Mouse (Mus musculus) lung, embryonic 16.5 days (tissue): ENCODE results near the gene Ubr2. TPM values are rescaled to one million over a fixed set of nuclear protein-coding genes. Genes with fewer than 3 reads are reported as not detected.

Experiments used
- ATAC-seq: fragments of 200-750 bp; cut with Nextera tagmentation; 2 replicates; pipeline ENCODE4 v1.8.0; 2017; ENCODE audit warnings: low read depth, mild to moderate bottlenecking, moderate library complexity
- H3K27ac ChIP-seq: fragments of 300-500 bp; sonication (generic); 2 replicates; pipeline ENCODE4 v1.5.1; 2014; ENCODE audit warnings: mild to moderate bottlenecking, control low read depth, low read length
- H3K27me3 ChIP-seq: fragments of 300-500 bp; sonication (generic); 2 replicates; pipeline ENCODE4 v1.6.1; 2014; ENCODE audit warnings: low read depth, low read length, mixed read lengths; ENCODE audit not compliant: control insufficient read depth, insufficient read depth
- H3K36me3 ChIP-seq: fragments of 300-500 bp; sonication (generic); 2 replicates; pipeline ENCODE4 v1.6.1; 2014; ENCODE audit warnings: low read length; ENCODE audit not compliant: control insufficient read depth, insufficient read depth
- H3K4me1 ChIP-seq: fragments of 300-500 bp; sonication (generic); replicated peaks from 2 replicates; pipeline ENCODE4 v1.6.1; 2014; ENCODE audit warnings: low read length, mixed read lengths; ENCODE audit not compliant: control insufficient read depth, insufficient read depth
- H3K4me2 ChIP-seq: fragments of 300-500 bp; sonication (generic); 2 replicates; pipeline ENCODE4 v1.6.1; 2014; ENCODE audit warnings: low read depth, low read length, control low read depth
- H3K4me3 ChIP-seq: fragments of 300-500 bp; sonication (generic); 2 replicates; pipeline ENCODE4 v1.5.1; 2014; ENCODE audit warnings: mild to moderate bottlenecking, low read length, control low read depth
- H3K9ac ChIP-seq: fragments of 300-500 bp; sonication (generic); 2 replicates; pipeline ENCODE4 v1.6.1; 2014; ENCODE audit warnings: low read length, control low read depth
- H3K9me3 ChIP-seq: fragments of 300-500 bp; sonication (generic); 2 replicates; pipeline ENCODE4 v1.6.1; 2016; ENCODE audit warnings: low read length; ENCODE audit not compliant: control insufficient read depth
- WGBS: fragments of 180-500 bp; shearing (Covaris S2); extraction: QIAGEN DNeasy Blood & Tissue Kit; methylation state at CpG from one replicate; pipeline ENCODE4 v1.1.7; 2014; 5-methylcytosine and 5-hydroxymethylcytosine counted together
- polyA plus RNA-seq: library from polyadenylated mRNA; unstranded; fragments of >200 nt; fragmentation: Nextera tagmentation; extraction: Ambion mirVana; gene quantifications from 2 replicates; pipeline ENCODE4 v1.2.1, GENCODE M21; 2015

Ubr2 gene
- polyA plus RNA-seq = 15.2 and 16.1 TPM in 2 replicates

GRCm38 (mm10) chr17:47009898-47010721 lies at the start of gene Ubr2:
Ubr2 (minus strand) TSS chr17:47010556.
- peaks cover 3% of the 10 kb centered on the region; the same call in 1 of the 2 replicates for H3K36me3 ChIP-seq
- peak within 1 kb of the TSS; percentile 98 for H3K4me3 ChIP-seq
- peaks cover 16% of the 10 kb centered on the region for H3K4me1 ChIP-seq
- peak; percentile 98 for ATAC-seq
- H3K4me2 ChIP-seq = peak within 1 kb of the TSS; percentile 83
- WGBS = under 1% methylated on average over 77 of the region's 77 CpGs
- peak within 1 kb of the TSS; percentile 99 for H3K9ac ChIP-seq
- H3K9me3 ChIP-seq = no peaks in the 10 kb centered on the region
- H3K27me3 ChIP-seq = no peaks in the 10 kb centered on the region; the same call in 1 of the 2 replicates
- peak within 1 kb of the TSS; percentile 97 for H3K27ac ChIP-seq

GRCm38 (mm10) chr17:47059836-47060360 lies 49.5 kb upstream of the Ubr2 start:
- H3K4me1 ChIP-seq = peaks cover 10% of the 10 kb centered on the region
- peak overlapping the region; percentile 86 for H3K27ac ChIP-seq
- ATAC-seq = peak; percentile 94
- no peak overlapping the region; the same call in 1 of the 2 replicates for H3K4me3 ChIP-seq
- no peaks in the 10 kb centered on the region for H3K27me3 ChIP-seq
- peaks cover 3% of the 10 kb centered on the region for H3K9me3 ChIP-seq
- H3K4me2 ChIP-seq = peak overlapping the region; percentile 4; the same call in 1 of the 2 replicates
- no peak overlapping the region for H3K9ac ChIP-seq
- 5% methylated on average over 12 of the region's 12 CpGs for WGBS
- no peaks in the 10 kb centered on the region for H3K36me3 ChIP-seq

GRCm38 (mm10) chr17:47057966-47058365 lies 47.6 kb upstream of the Ubr2 start:
- no peak overlapping the region for H3K4me3 ChIP-seq
- peaks cover 3% of the 10 kb centered on the region for H3K9me3 ChIP-seq
- peaks cover 10% of the 10 kb centered on the region for H3K4me1 ChIP-seq
- H3K27ac ChIP-seq = no peak overlapping the region
- ATAC-seq = no peak
- H3K27me3 ChIP-seq = no peaks in the 10 kb centered on the region
- WGBS = 98% methylated on average over 4 of the region's 4 CpGs
- no peaks in the 10 kb centered on the region for H3K36me3 ChIP-seq
- no peak overlapping the region for H3K9ac ChIP-seq
- H3K4me2 ChIP-seq = no peak overlapping the region

- no peaks in the 10 kb centered on the region for H3K27me3 ChIP-seq
- H3K36me3 ChIP-seq = no peaks in the 10 kb centered on the region
- no peak overlapping the region for H3K27ac ChIP-seq
- WGBS = 65% methylated on average over 6 of the region's 6 CpGs
- no peak overlapping the region for H3K4me3 ChIP-seq
- no peak for ATAC-seq
- no peak overlapping the region for H3K9ac ChIP-seq
- peaks cover 3% of the 10 kb centered on the region for H3K9me3 ChIP-seq
- peaks cover 10% of the 10 kb centered on the region for H3K4me1 ChIP-seq
- H3K4me2 ChIP-seq = no peak overlapping the region
Measured at GRCm38 (mm10) chr17:47056476-47056875, 46.1 kb upstream of the Ubr2 start.

GRCm38 (mm10) chr17:47055121-47055520 lies 44.8 kb upstream of the Ubr2 start:
- Histone ChIP-seq H3K9me3 (peaks cover 3% of the 10 kb centered on the region), H3K4me1 (peaks cover 7% of the 10 kb centered on the region), H3K36me3 (no peaks in the 10 kb centered on the region), H3K4me2 (no peak overlapping the region), H3K9ac (no peak overlapping the region), H3K27me3 (no peaks in the 10 kb centered on the region), H3K4me3 (no peak overlapping the region), H3K27ac (peak overlapping the region; percentile 10)
- peak; percentile 37; the same call in 1 of the 2 replicates for ATAC-seq
- 54% methylated on average over 7 of the region's 7 CpGs for WGBS

GRCm38 (mm10) chr17:47054613-47055012 lies 44.3 kb upstream of the Ubr2 start:
- peak overlapping the region; percentile 40 for H3K27ac ChIP-seq
- no peak overlapping the region for H3K4me2 ChIP-seq
- peak; percentile 61; the same call in 1 of the 2 replicates for ATAC-seq

GRCm38 (mm10) chr17:47050678-47051077 lies 40.3 kb upstream of the Ubr2 start:
- no peak overlapping the region for H3K4me2 ChIP-seq
- no peaks in the 10 kb centered on the region for H3K27me3 ChIP-seq
- H3K4me1 ChIP-seq = peaks cover 2% of the 10 kb centered on the region; the same call in 1 of the 2 replicates
- H3K36me3 ChIP-seq = no peaks in the 10 kb centered on the region
- WGBS = 84% methylated on average over 3 of the region's 3 CpGs
- H3K9ac ChIP-seq = no peak overlapping the region
- H3K27ac ChIP-seq = no peak overlapping the region
- ATAC-seq = no peak
- H3K9me3 ChIP-seq = no peaks in the 10 kb centered on the region
- H3K4me3 ChIP-seq = no peak overlapping the region

More at GRCm38 (mm10) chr17:47054613-47055012, 44.3 kb upstream of the Ubr2 start:
- no peaks in the 10 kb centered on the region for H3K36me3 ChIP-seq
- WGBS = 57% methylated on average over 11 of the region's 11 CpGs
- H3K4me1 ChIP-seq = peaks cover 4% of the 10 kb centered on the region
- H3K27me3 ChIP-seq = no peaks in the 10 kb centered on the region
- no peak overlapping the region for H3K4me3 ChIP-seq
- peaks cover 3% of the 10 kb centered on the region for H3K9me3 ChIP-seq
- H3K9ac ChIP-seq = no peak overlapping the region

GRCm38 (mm10) chr17:47042866-47043265 lies 32.5 kb upstream of the Ubr2 start:
- whole genome bisulfite sequencing = 92% methylated on average over 14 of the region's 14 CpGs
- H3K9me3 ChIP-seq = no peaks in the 10 kb centered on the region
- no peak for ATAC-seq
- no peak overlapping the region for H3K4me2 ChIP-seq
- no peak overlapping the region for H3K9ac ChIP-seq
- H3K27me3 ChIP-seq = no peaks in the 10 kb centered on the region
- no peak overlapping the region for H3K4me3 ChIP-seq
- no peak overlapping the region for H3K27ac ChIP-seq
- H3K36me3 ChIP-seq = no peaks in the 10 kb centered on the region
- H3K4me1 ChIP-seq = peaks cover 2% of the 10 kb centered on the region
